Mouse (Mus musculus) MEL (cell line): ENCODE measurements around the gene Shisa2.

ENCODE experiments used
- GATA1 ChIP-seq: IDR thresholded peaks from 2 replicates; pipeline ENCODE4 v1.6.1; 2011; ENCODE audit warnings: low read depth, low read length, improper control_type of control experiment
- MAX ChIP-seq: IDR thresholded peaks from 2 replicates; pipeline ENCODE4 v1.6.1; 2011; ENCODE audit warnings: low read length, improper control_type of control experiment
- TBP ChIP-seq: IDR thresholded peaks from 2 replicates; pipeline ENCODE4 v1.8.0; 2011; ENCODE audit warnings: low read depth, low read length, improper control_type of control experiment

GRCm38 (mm10) chr14:59607021-59607420, 18.1 kb upstream of the Shisa2 start:
- TF ChIP-seq GATA1 (no peak), MAX (no peak), TBP (no peak)
